Mouse (Mus musculus) spleen, adult 2 months (tissue): ENCODE results near the gene Pkdcc. TPM values are rescaled to one million over a fixed set of nuclear protein-coding genes. Genes with fewer than 3 reads are reported as not detected.
A peak's percentile ranks its signal among the peaks of the same experiment; 100 is the strongest.

Experiments used
- DNase-seq, 2 experiments: peaks; one replicate each; pipeline versions ENCODE4 v3.0.0 to v3.0.0-alpha.2; 2012 to 2021; ENCODE audit warnings: low spot score in 2 of 2, low read depth in 1 of 2
- H3K27ac ChIP-seq: fragments of 200-500 bp; 2 replicates; pipeline ENCODE4 v1.5.1; 2012; ENCODE audit warnings: low read length, inconsistent platforms; ENCODE audit not compliant: insufficient read depth
- H3K27me3 ChIP-seq: fragments of 200-500 bp; 2 replicates; pipeline ENCODE4 v1.6.1; 2012; ENCODE audit warnings: mild to moderate bottlenecking, moderate library complexity, low read length, inconsistent platforms; ENCODE audit not compliant: control insufficient read depth, insufficient read depth
- H3K36me3 ChIP-seq: fragments of 200-500 bp; 2 replicates; pipeline ENCODE4 v1.6.1; 2012; ENCODE audit warnings: mild to moderate bottlenecking, low read length, inconsistent platforms; ENCODE audit not compliant: control insufficient read depth, insufficient read depth
- H3K4me1 ChIP-seq: fragments of 200-500 bp; 2 replicates; pipeline ENCODE4 v1.6.1; 2011; ENCODE audit warnings: inconsistent platforms; ENCODE audit not compliant: control insufficient read depth, insufficient read depth, insufficient read length
- H3K4me3 ChIP-seq: fragments of 200-500 bp; 2 replicates; pipeline ENCODE4 v1.5.1; 2011; ENCODE audit warnings: mild to moderate bottlenecking, inconsistent platforms; ENCODE audit not compliant: insufficient read depth, insufficient read length; ENCODE audit errors: extremely low read depth
- CTCF ChIP-seq: fragments of 200-500 bp; IDR thresholded peaks from 2 replicates; pipeline ENCODE4 v1.5.1; 2011; ENCODE audit warnings: mild to moderate bottlenecking, inconsistent platforms; ENCODE audit not compliant: insufficient read depth, insufficient read length, insufficient replicate concordance; ENCODE audit errors: extremely low read depth
- POLR2A ChIP-seq: fragments of 200-500 bp; IDR thresholded peaks from 2 replicates; pipeline ENCODE4 v1.6.1; 2011; ENCODE audit warnings: low read depth, low read length, inconsistent platforms
- WGBS: fragments of 180-500 bp; shearing (Covaris S2); methylation state at CpG from one replicate; pipeline ENCODE4 v1.1.7; 2018; 5-methylcytosine and 5-hydroxymethylcytosine counted together
- polyA plus RNA-seq: library from polyadenylated mRNA; depleted of rRNA; stranded (reverse); fragments of >200 nt; gene quantifications from 2 replicates; pipeline ENCODE4 v1.2.3, GENCODE M21; 2012; rRNA removed

The Pkdcc gene
- polyA plus RNA-seq, 1 experiment, result 41.0 TPM

DNA sequence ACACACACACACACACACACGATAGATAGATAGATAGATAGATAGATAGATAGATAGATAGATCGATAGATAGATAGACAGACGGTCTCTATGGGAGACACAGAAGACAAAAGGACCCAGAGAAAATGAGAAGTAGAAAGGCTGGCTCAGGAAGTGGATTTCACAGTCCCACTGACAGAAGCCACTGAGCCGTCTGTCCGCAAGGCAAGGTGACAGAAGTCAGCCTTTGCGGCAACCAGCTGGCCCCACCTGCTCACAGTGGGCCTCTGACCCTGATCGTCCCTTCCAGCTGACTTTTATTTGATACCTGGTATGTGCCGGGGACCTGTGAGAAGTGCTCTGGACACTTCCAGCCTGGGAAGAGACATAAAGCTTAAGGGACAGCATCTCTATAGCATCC lies 57.5 kb downstream of the Pkdcc start:
- DNase-seq, result peak in 1 of 2 experiments; percentile 40
- peak overlapping the region; percentile 77 for H3K27ac ChIP-seq
- WGBS, result 27% methylated on average over 8 of the region's 8 CpGs
- no peaks in the 10 kb centered on the region for H3K36me3 ChIP-seq
- H3K27me3 ChIP-seq, result no peaks in the 10 kb centered on the region
- H3K4me3 ChIP-seq, result no peak overlapping the region
- no peak for TF ChIP-seq CTCF
- no peak for TF ChIP-seq POLR2A
- H3K4me1 ChIP-seq, result peaks cover 38% of the 10 kb centered on the region

DNA sequence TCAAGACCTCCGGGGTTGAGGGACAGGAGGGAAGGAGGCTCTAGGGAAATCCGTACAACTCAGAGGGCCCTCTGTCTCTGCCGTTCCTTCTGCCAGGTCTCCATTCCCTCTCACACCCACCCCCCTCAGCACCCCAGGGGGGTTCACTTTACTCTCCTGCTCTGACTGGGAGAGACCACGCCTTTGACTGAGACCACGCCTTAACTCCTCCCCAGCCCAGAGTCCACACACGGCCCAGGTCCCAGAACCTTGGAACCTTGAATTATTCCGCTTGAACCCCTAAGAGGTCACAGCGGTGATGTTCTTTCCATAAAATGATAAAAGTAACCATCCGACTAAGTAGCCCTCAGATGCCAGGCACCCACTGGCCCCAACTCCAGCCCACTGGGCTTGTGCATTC lies 58.5 kb downstream of the Pkdcc start:
- no peaks in the 10 kb centered on the region for H3K36me3 ChIP-seq
- 63% methylated on average over 9 of the region's 9 CpGs for WGBS
- no peak for DNase-seq
- no peak overlapping the region for H3K4me3 ChIP-seq
- no peaks in the 10 kb centered on the region for H3K27me3 ChIP-seq
- H3K27ac ChIP-seq, result peak overlapping the region; percentile 77
- TF ChIP-seq CTCF (no peak), POLR2A (no peak)
- H3K4me1 ChIP-seq, result peaks cover 32% of the 10 kb centered on the region

GRCm38 (mm10) chr17:83274101-83274500 lies 59.0 kb downstream of the Pkdcc start:
- 35% methylated on average over 4 of the region's 4 CpGs for WGBS
- H3K27ac ChIP-seq, result peak overlapping the region; percentile 96
- TF ChIP-seq POLR2A, result no peak
- TF ChIP-seq CTCF, result no peak
- no peaks in the 10 kb centered on the region for H3K27me3 ChIP-seq
- no peak for DNase-seq
- H3K4me3 ChIP-seq, result no peak overlapping the region
- peaks cover 35% of the 10 kb centered on the region for H3K4me1 ChIP-seq
- no peaks in the 10 kb centered on the region for H3K36me3 ChIP-seq

Other genes starting within 250 kb of the Pkdcc start
- gene Eml4, start 135.6 kb downstream of the Pkdcc start, polyA plus RNA-seq, result 13.7 and 15.0 TPM in 2 replicates